Mouse (Mus musculus): Measurements from ENCODE around the gene Inpp5a.

Inpp5a gene

GRCm38 (mm10) chr7:139576064-139576686, 187.3 kb downstream of the Inpp5a start:
- DNase-seq (ENCODE audit: low read depth in 1 of 2, low spot score in 2 of 2) = no peak

- no peak for DNase-seq (ENCODE audit: low read depth in 1 of 2, low spot score in 2 of 2)
Observed at GRCm38 (mm10) chr7:139579261-139579905, 190.5 kb downstream of the Inpp5a start.

- no peak for DNase-seq (ENCODE audit: low read depth in 1 of 2, low spot score in 2 of 2)
Observed at GRCm38 (mm10) chr7:139580851-139581775, 192.2 kb downstream of the Inpp5a start.

GRCm38 (mm10) chr7:139581801-139582571, 193.1 kb downstream of the Inpp5a start:
- DNase-seq (ENCODE audit: low read depth in 1 of 2, low spot score in 2 of 2) = no peak

- no peak for DNase-seq (ENCODE audit: low read depth in 1 of 2, low spot score in 2 of 2)
Observed at GRCm38 (mm10) chr7:139582595-139582994, 193.7 kb downstream of the Inpp5a start, which contains the start of gene Nkx6-2. Nkx6-2 (minus strand) TSS chr7:139582797.

GRCm38 (mm10) chr7:139583094-139583737, 194.3 kb downstream of the Inpp5a start:
- no peak for DNase-seq (ENCODE audit: low read depth in 1 of 2, low spot score in 2 of 2)

- no peak for DNase-seq (ENCODE audit: low read depth in 1 of 2, low spot score in 2 of 2)
Observed at GRCm38 (mm10) chr7:139584221-139585175, 195.6 kb downstream of the Inpp5a start.

GRCm38 (mm10) chr7:139585183-139585821, 196.4 kb downstream of the Inpp5a start:
- DNase-seq (ENCODE audit: low read depth in 1 of 2, low spot score in 2 of 2) = no peak

- DNase-seq (ENCODE audit: low read depth in 1 of 2, low spot score in 2 of 2) = no peak
Observed at GRCm38 (mm10) chr7:139587919-139588318, 199.0 kb downstream of the Inpp5a start.

GRCm38 (mm10) chr7:139590302-139590701, 201.4 kb downstream of the Inpp5a start:
- DNase-seq (ENCODE audit: low read depth in 1 of 2, low spot score in 2 of 2) = no peak

- DNase-seq (ENCODE audit: low read depth in 1 of 2, low spot score in 2 of 2) = no peak
Observed at GRCm38 (mm10) chr7:139591311-139591710, 202.4 kb downstream of the Inpp5a start.

GRCm38 (mm10) chr7:139595311-139595710, 206.4 kb downstream of the Inpp5a start:
- DNase-seq (ENCODE audit: low read depth in 1 of 2, low spot score in 2 of 2) = no peak

- DNase-seq (ENCODE audit: low read depth in 1 of 2, low spot score in 2 of 2) = no peak
Observed at GRCm38 (mm10) chr7:139595862-139596261, 207.0 kb downstream of the Inpp5a start.

- no peak for DNase-seq (ENCODE audit: low read depth in 1 of 2, low spot score in 2 of 2)
Observed at GRCm38 (mm10) chr7:139610328-139610727, 221.4 kb downstream of the Inpp5a start.

- no peak for DNase-seq (ENCODE audit: low read depth in 1 of 2, low spot score in 2 of 2)
Observed at GRCm38 (mm10) chr7:139615767-139616766, 227.2 kb downstream of the Inpp5a start.

- no peak for DNase-seq (ENCODE audit: low read depth in 1 of 2, low spot score in 2 of 2)
Observed at GRCm38 (mm10) chr7:139622568-139622967, 233.7 kb downstream of the Inpp5a start.

- DNase-seq (ENCODE audit: low read depth in 1 of 2, low spot score in 2 of 2) = no peak
Observed at GRCm38 (mm10) chr7:139625156-139625555, 236.2 kb downstream of the Inpp5a start.
